Mouse (Mus musculus) E14TG2a.4 (cell line): ENCODE data around the gene H2-Q6.

Experiments used
- CTCF ChIP-seq: conservative IDR thresholded peaks from 2 replicates; pipeline ENCODE4 v1.5.1; 2014; ENCODE audit warnings: low read length
- NANOG ChIP-seq: IDR thresholded peaks from 2 replicates; pipeline ENCODE4 v1.6.1; 2014; ENCODE audit warnings: borderline replicate concordance, low read length, mixed read lengths
- POU5F1 ChIP-seq: IDR thresholded peaks from 2 replicates; pipeline ENCODE4 v1.6.1; 2014; ENCODE audit warnings: low read length, borderline replicate concordance

GRCm38 (mm10) chr17:35379369-35379728 lies 45.3 kb upstream of the H2-Q6 start, which contains the start of gene H2-Q4:
- no peak for TF ChIP-seq CTCF
- TF ChIP-seq POU5F1: no peak
- no peak for TF ChIP-seq NANOG
